Mouse (Mus musculus) hindbrain, embryonic 16.5 days (tissue): ENCODE results near the gene Map4k4. TPM values are rescaled to one million over a fixed set of nuclear protein-coding genes. Genes with fewer than 3 reads are reported as not detected.

Source experiments
- ATAC-seq: fragments of 200-750 bp; cut with Nextera tagmentation; 2 replicates; pipeline ENCODE4 v1.8.0; 2017; ENCODE audit warnings: moderate TSS enrichment, moderate library complexity
- H3K27ac ChIP-seq: fragments of 300-500 bp; sonication (generic); 2 replicates; pipeline ENCODE4 v1.5.1; 2014; ENCODE audit warnings: low read depth, mild to moderate bottlenecking, control low read depth, low read length, moderate library complexity
- H3K27me3 ChIP-seq: fragments of 300-500 bp; sonication (generic); replicated peaks from 2 replicates; pipeline ENCODE4 v1.6.1; 2014; ENCODE audit warnings: low read length; ENCODE audit not compliant: control insufficient read depth, insufficient read depth
- H3K36me3 ChIP-seq: fragments of 300-500 bp; sonication (generic); 2 replicates; pipeline ENCODE4 v1.6.1; 2014; ENCODE audit warnings: mild to moderate bottlenecking, low read length, moderate library complexity, mixed read lengths; ENCODE audit not compliant: control insufficient read depth, insufficient read depth
- H3K4me1 ChIP-seq: fragments of 300-500 bp; sonication (generic); 2 replicates; pipeline ENCODE4 v1.6.1; 2014; ENCODE audit warnings: low read depth, low read length; ENCODE audit not compliant: control insufficient read depth, insufficient read depth
- H3K4me2 ChIP-seq: fragments of 300-500 bp; sonication (generic); 2 replicates; pipeline ENCODE4 v1.6.1; 2014; ENCODE audit warnings: mild to moderate bottlenecking, low read length, control low read depth, moderate library complexity
- H3K4me3 ChIP-seq: fragments of 300-500 bp; sonication (generic); 2 replicates; pipeline ENCODE4 v1.5.1; 2014; ENCODE audit warnings: mild to moderate bottlenecking, low read length, control low read depth, moderate library complexity
- H3K9ac ChIP-seq: fragments of 300-500 bp; sonication (generic); 2 replicates; pipeline ENCODE4 v1.6.1; 2014; ENCODE audit warnings: low read depth, mild to moderate bottlenecking, control low read depth, low read length, moderate library complexity
- H3K9me3 ChIP-seq: fragments of 300-500 bp; sonication (generic); 2 replicates; pipeline ENCODE4 v1.6.1; 2014; ENCODE audit warnings: mild to moderate bottlenecking, low read length, moderate library complexity; ENCODE audit not compliant: control insufficient read depth
- WGBS: fragments of 180-500 bp; shearing (Covaris S2); extraction: QIAGEN DNeasy Blood & Tissue Kit; methylation state at CpG from one replicate; pipeline ENCODE4 v1.1.7; 2014; 5-methylcytosine and 5-hydroxymethylcytosine counted together
- polyA plus RNA-seq: library from polyadenylated mRNA; unstranded; fragments of >200 nt; fragmentation: Nextera tagmentation; extraction: Ambion mirVana; gene quantifications from 2 replicates; pipeline ENCODE4 v1.2.1, GENCODE M21; 2015

Gene Map4k4
- polyA plus RNA-seq, 1 experiment from 2014 or later, result 21.7 TPM

GRCm38 (mm10) chr1:39962321-39962720 is 61.6 kb downstream of the Map4k4 start:
- no peak overlapping the region for H3K4me2 ChIP-seq
- H3K27me3 ChIP-seq, result no peaks in the 10 kb centered on the region
- H3K4me3 ChIP-seq, result no peak overlapping the region
- no peak for ATAC-seq
- peak overlapping the region; percentile 0; the same call in 1 of the 2 replicates for H3K27ac ChIP-seq
- peaks cover 3% of the 10 kb centered on the region; the same call in 1 of the 2 replicates for H3K36me3 ChIP-seq
- 55% methylated on average over 4 of the region's 4 CpGs for WGBS
- peaks cover 23% of the 10 kb centered on the region for H3K4me1 ChIP-seq
- H3K9ac ChIP-seq, result no peak overlapping the region
- H3K9me3 ChIP-seq, result no peaks in the 10 kb centered on the region

- ATAC-seq, result no peak
- no peak overlapping the region; the same call in 1 of the 2 replicates for H3K27ac ChIP-seq
- 86% methylated on average over 8 of the region's 8 CpGs for WGBS
Measured at GRCm38 (mm10) chr1:39962840-39963239, 62.1 kb downstream of the Map4k4 start.

GRCm38 (mm10) chr1:39963821-39964220 is 63.1 kb downstream of the Map4k4 start:
- Histone ChIP-seq H3K27me3 (no peaks in the 10 kb centered on the region), H3K4me2 (no peak overlapping the region), H3K4me3 (no peak overlapping the region), H3K27ac (no peak overlapping the region; the same call in 1 of the 2 replicates), H3K36me3 (peaks cover 3% of the 10 kb centered on the region; the same call in 1 of the 2 replicates), H3K9me3 (no peaks in the 10 kb centered on the region), H3K9ac (no peak overlapping the region), H3K4me1 (peaks cover 18% of the 10 kb centered on the region)
- WGBS, result 52% methylated on average over 3 of the region's 3 CpGs
- ATAC-seq, result no peak

More at GRCm38 (mm10) chr1:39962840-39963239, 62.1 kb downstream of the Map4k4 start:
- H3K27me3 ChIP-seq, result no peaks in the 10 kb centered on the region
- peaks cover 3% of the 10 kb centered on the region; the same call in 1 of the 2 replicates for H3K36me3 ChIP-seq
- no peak overlapping the region for H3K9ac ChIP-seq
- no peak overlapping the region for H3K4me3 ChIP-seq
- H3K9me3 ChIP-seq, result no peaks in the 10 kb centered on the region
- no peak overlapping the region for H3K4me2 ChIP-seq
- peaks cover 22% of the 10 kb centered on the region for H3K4me1 ChIP-seq

- Histone ChIP-seq H3K4me3 (no peak overlapping the region), H3K9me3 (no peaks in the 10 kb centered on the region), H3K27ac (no peak overlapping the region), H3K4me2 (no peak overlapping the region), H3K27me3 (no peaks in the 10 kb centered on the region), H3K36me3 (peaks cover 3% of the 10 kb centered on the region; the same call in 1 of the 2 replicates), H3K4me1 (peaks cover 16% of the 10 kb centered on the region), H3K9ac (no peak overlapping the region)
- WGBS, result 95% methylated on average over 2 of the region's 2 CpGs
- no peak for ATAC-seq
Measured at GRCm38 (mm10) chr1:39964427-39964826, 63.7 kb downstream of the Map4k4 start.

- Histone ChIP-seq H3K4me1 (peaks cover 19% of the 10 kb centered on the region), H3K27me3 (no peaks in the 10 kb centered on the region), H3K9ac (no peak overlapping the region), H3K36me3 (peaks cover 3% of the 10 kb centered on the region; the same call in 1 of the 2 replicates), H3K9me3 (no peaks in the 10 kb centered on the region), H3K4me2 (no peak overlapping the region), H3K4me3 (no peak overlapping the region), H3K27ac (no peak overlapping the region)
- 66% methylated on average over 3 of the region's 3 CpGs for WGBS
- no peak for ATAC-seq
Measured at GRCm38 (mm10) chr1:39965461-39965860, 64.7 kb downstream of the Map4k4 start.

GRCm38 (mm10) chr1:39968999-39969398 is 68.3 kb downstream of the Map4k4 start:
- Histone ChIP-seq H3K36me3 (no peaks in the 10 kb centered on the region), H3K4me2 (no peak overlapping the region), H3K27ac (no peak overlapping the region; the same call in 1 of the 2 replicates), H3K9me3 (no peaks in the 10 kb centered on the region), H3K4me1 (peaks cover 11% of the 10 kb centered on the region), H3K4me3 (no peak overlapping the region), H3K27me3 (no peaks in the 10 kb centered on the region), H3K9ac (no peak overlapping the region)
- 58% methylated on average over 7 of the region's 7 CpGs for WGBS
- no peak for ATAC-seq

GRCm38 (mm10) chr1:39969771-39970406 is 69.2 kb downstream of the Map4k4 start:
- WGBS, result 37% methylated on average over 2 of the region's 2 CpGs
- Histone ChIP-seq H3K27ac (no peak overlapping the region), H3K9me3 (no peaks in the 10 kb centered on the region), H3K4me3 (no peak overlapping the region), H3K4me1 (peaks cover 11% of the 10 kb centered on the region), H3K9ac (no peak overlapping the region), H3K27me3 (no peaks in the 10 kb centered on the region), H3K36me3 (no peaks in the 10 kb centered on the region), H3K4me2 (no peak overlapping the region)
- ATAC-seq, result peak; percentile 12; the same call in 1 of the 2 replicates

GRCm38 (mm10) chr1:39972411-39972810 is 71.7 kb downstream of the Map4k4 start:
- Histone ChIP-seq H3K36me3 (peaks cover 9% of the 10 kb centered on the region), H3K4me2 (no peak overlapping the region), H3K4me3 (no peak overlapping the region), H3K4me1 (peaks cover 11% of the 10 kb centered on the region), H3K27me3 (no peaks in the 10 kb centered on the region), H3K9me3 (no peaks in the 10 kb centered on the region), H3K27ac (no peak overlapping the region), H3K9ac (no peak overlapping the region)
- 63% methylated on average over 7 of the region's 7 CpGs for WGBS
- no peak for ATAC-seq

- H3K4me1 ChIP-seq, result peaks cover 14% of the 10 kb centered on the region
- no peaks in the 10 kb centered on the region for H3K9me3 ChIP-seq
- H3K4me3 ChIP-seq, result no peak overlapping the region
- peaks cover 11% of the 10 kb centered on the region for H3K36me3 ChIP-seq
- no peak overlapping the region for H3K27ac ChIP-seq
- 72% methylated on average over 4 of the region's 4 CpGs for WGBS
- H3K9ac ChIP-seq, result no peak overlapping the region
- no peak overlapping the region for H3K4me2 ChIP-seq
- H3K27me3 ChIP-seq, result no peaks in the 10 kb centered on the region
- no peak for ATAC-seq
Measured at GRCm38 (mm10) chr1:39973911-39974310, 73.2 kb downstream of the Map4k4 start.
